In the genomic region with DNA sequence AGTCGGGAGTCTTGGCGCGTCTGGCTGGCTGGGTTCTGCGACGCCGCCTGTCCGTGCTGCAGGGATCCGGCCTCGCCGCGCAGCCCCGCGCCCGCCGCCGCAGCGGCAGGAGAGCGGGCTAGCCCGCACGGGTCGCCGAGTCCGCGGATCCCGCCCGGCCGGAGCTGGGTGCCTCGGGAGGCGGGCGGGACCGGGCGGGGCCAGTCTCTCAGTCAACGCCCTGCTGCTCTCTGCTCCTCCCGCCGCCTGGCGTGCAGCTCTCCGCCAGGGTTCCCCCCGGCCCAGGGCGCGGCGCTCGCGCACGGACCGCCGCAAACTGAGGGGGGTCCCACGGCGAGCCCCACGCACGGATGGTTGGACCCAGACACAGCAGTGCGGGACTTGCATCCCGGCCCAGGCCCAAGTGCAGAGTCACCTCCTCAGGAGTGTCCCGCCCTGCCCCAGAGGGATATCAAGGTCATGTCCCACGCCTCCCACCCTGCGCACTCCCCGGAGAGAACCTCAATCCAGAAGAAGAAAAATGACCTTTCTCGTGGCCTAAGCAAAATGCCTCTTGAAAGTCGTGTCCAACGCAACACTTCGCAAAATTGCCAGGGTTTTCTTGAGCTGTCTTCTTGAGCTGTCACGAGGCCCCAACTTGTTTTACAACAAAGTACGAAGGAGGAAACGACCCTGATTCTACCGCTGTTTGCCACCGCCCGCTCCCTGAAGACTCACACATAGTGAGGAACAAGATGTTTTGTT, we compare ENCODE assay signal across 8 mouse cellular contexts. TPM values are rescaled to one million over a fixed set of nuclear protein-coding genes. Genes with fewer than 3 reads are reported as not detected.
DNase-seq lines count a peak whose midpoint lies in the region; ATAC-seq and TF ChIP-seq lines count a peak whose summit lies in the region.

No protein-coding gene starts in this region.

- H3K27me3 ChIP-seq in E14TG2a.4 (ENCODE audit: insufficient read depth, low read length) = peaks cover 72% of the 10 kb centered on the region
- H3K27me3 ChIP-seq in forebrain, embryonic 12.5 days = peaks cover 55% of the 10 kb centered on the region
- H3K27me3 ChIP-seq in heart, embryonic 15.5 days = peaks cover 55% of the 10 kb centered on the region

- DNase-seq in WW6 (ENCODE audit: low read depth, low spot score) = peak; percentile 24
- peak; percentile 37 to 72 for DNase-seq in kidney, postnatal 36 days
- DNase-seq in lung, postnatal 14 days = peak; percentile 52
- peak; percentile 41 for DNase-seq in right cerebral cortex, postnatal 4 days

- 1% methylated on average over 66 of the region's 66 CpGs for WGBS in forebrain, embryonic 12.5 days
- under 1% methylated on average over 62 of the region's 66 CpGs for WGBS in heart, embryonic 15.5 days

- H3K36me3 ChIP-seq in E14TG2a.4 (ENCODE audit: insufficient read depth, low read length) = no peaks in the 10 kb centered on the region
- no peaks in the 10 kb centered on the region for H3K36me3 ChIP-seq in forebrain, embryonic 12.5 days (replicated peaks)
- no peaks in the 10 kb centered on the region for H3K36me3 ChIP-seq in heart, embryonic 15.5 days

- H3K4me3 ChIP-seq in E14TG2a.4 (replicated peaks; ENCODE audit: low read length) = peak overlapping the region; percentile 84
- peak overlapping the region; percentile 60 for H3K4me3 ChIP-seq in forebrain, embryonic 12.5 days (replicated peaks)
- peak overlapping the region; percentile 64 for H3K4me3 ChIP-seq in heart, embryonic 15.5 days

- H3K9ac ChIP-seq in forebrain, embryonic 12.5 days = peak overlapping the region; percentile 54
- H3K9ac ChIP-seq in heart, embryonic 15.5 days = peak overlapping the region; percentile 52

- peak overlapping the region; percentile 97 for H3K4me2 ChIP-seq in forebrain, embryonic 12.5 days
- peak overlapping the region; percentile 99 for H3K4me2 ChIP-seq in heart, embryonic 15.5 days

- no peak overlapping the region for H3K27ac ChIP-seq in forebrain, embryonic 12.5 days
- no peak overlapping the region for H3K27ac ChIP-seq in heart, embryonic 15.5 days

- no peak for TF ChIP-seq CTCF in E14TG2a.4 (conservative IDR thresholded peaks at IDR 0.05; ENCODE audit: low read length)

- H3K9me3 ChIP-seq in E14TG2a.4 (ENCODE audit: low read length) = no peaks in the 10 kb centered on the region
- H3K9me3 ChIP-seq in forebrain, embryonic 12.5 days = no peaks in the 10 kb centered on the region
- H3K9me3 ChIP-seq in heart, embryonic 15.5 days (replicated peaks) = no peaks in the 10 kb centered on the region

- peak; percentile 83 for ATAC-seq in forebrain, embryonic 12.5 days (ENCODE audit: low FRiP score)
- ATAC-seq in heart, embryonic 15.5 days (replicated peaks; ENCODE audit: insufficient number of reproducible peaks, insufficient read depth, low FRiP score, low read depth) = peak; percentile 65
- ATAC-seq in megakaryocyte progenitor cell, adult 5-6 weeks (replicated peaks; ENCODE audit: poor library complexity) = no peak

- peaks cover 23% of the 10 kb centered on the region for H3K4me1 ChIP-seq in E14TG2a.4 (replicated peaks; ENCODE audit: low read depth, low read length)
- H3K4me1 ChIP-seq in forebrain, embryonic 12.5 days = peaks cover 9% of the 10 kb centered on the region
- peaks cover 20% of the 10 kb centered on the region for H3K4me1 ChIP-seq in heart, embryonic 15.5 days (replicated peaks)

RNA-seq across cellular contexts. Expression of gene Kcns3, which starts 0.5 kb away (rescaled TPM):
- 0.24 and 0.37 TPM in 2 replicates for polyA plus RNA-seq in forebrain, embryonic 12.5 days (2016; fragmentation: Nextera tagmentation; extraction: Ambion mirVana)
- polyA plus RNA-seq in heart, embryonic 15.5 days (2015; fragmentation: Nextera tagmentation; extraction: Ambion mirVana) = 0.47 and 1.0 TPM in 2 replicates
- total RNA-seq in megakaryocyte progenitor cell, adult 5-6 weeks (2015) = not detected in 2 replicates
- total RNA-seq in megakaryocyte progenitor cell, adult 5-6 weeks (2017) = not detected in 2 replicates

RNA-seq across cellular contexts. Expression of gene Msgn1, which starts 58.4 kb away (rescaled TPM):
- not detected in 2 replicates for polyA plus RNA-seq in forebrain, embryonic 12.5 days (2016; fragmentation: Nextera tagmentation; extraction: Ambion mirVana)
- not detected in 2 replicates for polyA plus RNA-seq in heart, embryonic 15.5 days (2015; fragmentation: Nextera tagmentation; extraction: Ambion mirVana)
- total RNA-seq in megakaryocyte progenitor cell, adult 5-6 weeks (2015) = not detected in 2 replicates
- 0.71 TPM in 1 of 2 replicates, not detected in the other for total RNA-seq in megakaryocyte progenitor cell, adult 5-6 weeks (2017)
